Mouse (Mus musculus) Patski (cell line): ENCODE measurements around the gene Gm45753. TPM values are rescaled to one million over a fixed set of nuclear protein-coding genes. Genes with fewer than 3 reads are reported as not detected.
"Not testable (repeated sequence)": the region's sequence is repeated elsewhere in the genome, so short reads cannot be mapped to it uniquely, and the experiment has no call there.

Experiments
- ATAC-seq: fragments of 100-300 bp; one replicate; pipeline ENCODE4 v1.8.0; 2021
- CTCF ChIA-PET: fragments of 350-600 bp; sonication (Branson Sonifier 250); formaldehyde crosslinking; loops from one replicate; lab custom pipeline; 2022; ENCODE audit warnings: inconsistent platforms; lab: Charles Lee
- POLR2A ChIA-PET: fragments of 350-600 bp; sonication (Branson Sonifier 250); formaldehyde crosslinking; loops from one replicate; lab custom pipeline; 2022; ENCODE audit warnings: antibody characterized with exemption, inconsistent platforms; lab: Charles Lee
- DNase-seq: peaks from one replicate; pipeline ENCODE4 v3.0.0-alpha.2; 2011; ENCODE audit warnings: low read depth, low spot score
- H3K27me3 ChIP-seq: fragments of 371-371 bp; one replicate; pipeline ENCODE4 v1.5.1; 2021
- CTCF ChIP-seq: fragments of 100-300 bp; IDR thresholded peaks from one replicate; pipeline ENCODE4 v1.5.1; 2021
- in situ Hi-C: fragments of 300-500 bp; cut with MboI; formaldehyde crosslinking; loops from 3 replicates; pipeline ENCODE4 v1.11.1; 2018; ENCODE audit warnings: low pct_unique_long_range_greater_than_20kb, mixed read lengths
- polyA plus RNA-seq: library from polyadenylated mRNA; unstranded; gene quantifications from one replicate; pipeline ENCODE4 v1.2.3, GENCODE M21; 2021

The Gm45753 gene
- polyA plus RNA-seq = 0.03 TPM

GRCm38 (mm10) chr8:45308366-45308765 is at the start of gene Gm45753:
Gene Gm45753, minus strand, starts transcription at chr8:45308466.
- no peak for TF ChIP-seq CTCF
- DNase-seq (no peak), ATAC-seq (no peak)
- H3K27me3 ChIP-seq = no peaks in the 10 kb centered on the region
- in situ Hi-C loops = no loop called here
- ChIA-PET CTCF (no interaction called here), POLR2A (no interaction called here)

- in situ Hi-C loops = no loop called here
- no peaks in the 10 kb centered on the region for H3K27me3 ChIP-seq
- DNase-seq (no peak), ATAC-seq (no peak)
- no peak for TF ChIP-seq CTCF
- ChIA-PET POLR2A (no interaction called here), CTCF (interaction anchor here (1.2 to 2.2 kb wide), 4 partner anchors 9 to 580 kb away, joined by 3 to 11 read pairs (median 6); no protein-coding TSS in a partner anchor)
Observed at GRCm38 (mm10) chr8:45355809-45356208, 47.5 kb upstream of the Gm45753 start.

DNA sequence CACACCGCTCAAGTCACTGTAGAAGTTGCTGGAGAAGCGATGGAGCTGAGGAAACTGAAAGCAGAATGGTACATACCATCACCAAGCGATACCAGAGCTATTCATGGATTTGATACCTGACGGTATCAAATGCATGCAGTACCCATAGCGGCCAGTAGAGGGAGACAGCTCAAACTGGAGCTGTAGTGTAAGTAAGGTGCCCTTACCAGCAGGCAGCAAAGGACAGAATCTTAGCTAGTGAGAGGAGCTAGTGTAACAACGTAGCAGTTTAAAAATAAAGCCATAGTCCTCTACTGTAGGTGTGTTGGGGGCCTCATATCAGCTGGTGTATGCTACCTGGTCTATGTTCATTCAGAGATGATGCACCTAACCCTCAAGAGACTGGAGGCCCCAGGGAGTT is 36.8 kb upstream of the Gm45753 start:
- ATAC-seq = peak; percentile 81
- ChIA-PET CTCF (interaction anchor here (0.8 to 2.7 kb wide), 9 partner anchors 8 to 590 kb away, joined by 3 to 22 read pairs (median 5); partner anchors contain the start of genes Ccdc110 and Cyp4v3), POLR2A (no interaction called here)
- H3K27me3 ChIP-seq = no peaks in the 10 kb centered on the region
- peak; percentile 85 for TF ChIP-seq CTCF
- in situ Hi-C loops = no loop called here
- no peak for DNase-seq

- ChIA-PET POLR2A (no interaction called here), CTCF (interaction anchor here (1.1 to 2.7 kb wide), 7 partner anchors 9 to 75 kb away, joined by 3 to 22 read pairs (median 5); partner anchors contain the start of gene Cyp4v3)
- no peak for TF ChIP-seq CTCF
- no peaks in the 10 kb centered on the region for H3K27me3 ChIP-seq
- DNase-seq (no peak), ATAC-seq (no peak)
- in situ Hi-C loops = no loop called here
Observed at GRCm38 (mm10) chr8:45344298-45344697, 36.0 kb upstream of the Gm45753 start.

GRCm38 (mm10) chr8:45341630-45342628 is 33.7 kb upstream of the Gm45753 start:
- in situ Hi-C loops = no loop called here

DNA sequence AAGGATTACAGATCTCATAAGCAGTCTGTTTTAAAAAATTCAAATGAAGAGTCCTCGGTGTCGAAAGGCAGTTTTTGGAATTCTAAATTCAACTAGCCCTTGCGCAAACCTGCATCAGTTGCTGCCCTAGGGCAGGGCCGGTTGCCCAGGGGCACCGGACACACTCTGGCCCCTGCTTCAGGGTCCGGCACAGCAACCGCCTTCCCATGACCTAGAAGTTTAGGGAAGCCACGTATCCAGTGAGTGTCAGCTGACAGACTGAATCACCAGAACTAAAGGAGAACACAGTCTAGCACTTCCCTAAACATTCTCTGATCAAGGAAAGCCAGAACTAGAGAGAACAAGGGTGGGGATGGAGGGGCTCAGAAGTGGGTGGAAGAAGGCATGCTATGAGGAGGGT is 25.2 kb upstream of the Gm45753 start:
- ChIA-PET POLR2A (no interaction called here), CTCF (interaction anchor here (3.9 kb wide), 1 partner anchor 11 kb away, joined by 22 read pairs; no protein-coding TSS in a partner anchor)
- in situ Hi-C loops = no loop called here
- no peak for TF ChIP-seq CTCF
- no peaks in the 10 kb centered on the region for H3K27me3 ChIP-seq
- DNase-seq (no peak), ATAC-seq (peak; percentile 49)

More at GRCm38 (mm10) chr8:45341630-45342628, 33.7 kb upstream of the Gm45753 start:
- ChIA-PET CTCF (interaction anchor here (0.7 to 2.4 kb wide), 4 partner anchors 12 to 22 kb away, joined by 3 to 6 read pairs (median 4); no protein-coding TSS in a partner anchor), POLR2A (no interaction called here)
- no peak for DNase-seq
- no peak for TF ChIP-seq CTCF
- no peaks in the 10 kb centered on the region for H3K27me3 ChIP-seq
- ATAC-seq = no peak

- ATAC-seq (peak; percentile 87), DNase-seq (no peak)
- CTCF ChIA-PET = interaction anchor here (3.9 kb wide), 1 partner anchor 11 kb away, joined by 22 read pairs; no protein-coding TSS in a partner anchor
- POLR2A ChIA-PET = no interaction called here
- H3K27me3 ChIP-seq = no peaks in the 10 kb centered on the region
- in situ Hi-C loops = no loop called here
- no peak for TF ChIP-seq CTCF
Observed at GRCm38 (mm10) chr8:45332685-45333409, 24.6 kb upstream of the Gm45753 start, which contains the start of gene Cyp4v3. Gene Cyp4v3, minus strand, starts transcription at chr8:45333216.

DNA sequence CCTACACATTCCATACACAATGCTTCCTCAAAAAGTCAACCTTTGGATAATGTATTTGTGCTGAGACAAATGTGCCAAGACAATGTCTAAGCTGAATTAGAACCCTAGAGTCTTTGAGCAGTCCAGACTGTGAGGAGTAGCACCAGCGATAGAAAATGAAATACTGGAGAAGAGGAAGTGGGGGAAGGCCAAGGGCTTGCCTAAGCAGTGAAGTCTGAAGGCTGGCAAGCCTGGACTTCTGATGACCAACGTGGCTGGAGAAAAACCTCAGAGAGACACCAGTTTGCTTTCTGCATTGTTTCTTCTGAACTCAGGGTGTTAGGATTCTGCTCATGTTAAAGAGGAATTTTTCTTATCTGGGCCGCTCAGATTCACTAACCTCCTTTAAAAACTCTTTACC is 22.6 kb upstream of the Gm45753 start:
- ATAC-seq (no peak), DNase-seq (no peak)
- in situ Hi-C loops = no loop called here
- no peak for TF ChIP-seq CTCF
- POLR2A ChIA-PET = no interaction called here
- no peaks in the 10 kb centered on the region for H3K27me3 ChIP-seq
- CTCF ChIA-PET = interaction anchor here (1.8 kb wide), 1 partner anchor 12 kb away, joined by 5 read pairs; no protein-coding TSS in a partner anchor

- ChIA-PET CTCF (interaction anchor here (0.8 to 1.8 kb wide), 3 partner anchors 10 to 16 kb away, joined by 3 to 5 read pairs (median 5); no protein-coding TSS in a partner anchor), POLR2A (no interaction called here)
- no peak for TF ChIP-seq CTCF
- no peaks in the 10 kb centered on the region for H3K27me3 ChIP-seq
- DNase-seq (no peak), ATAC-seq (no peak)
- in situ Hi-C loops = no loop called here
Observed at GRCm38 (mm10) chr8:45329206-45329980, 21.1 kb upstream of the Gm45753 start.

GRCm38 (mm10) chr8:45327076-45327475 is 18.8 kb upstream of the Gm45753 start:
- H3K27me3 ChIP-seq, DNase-seq, ATAC-seq, CTCF ChIA-PET, in situ Hi-C loops, POLR2A ChIA-PET: not testable (repeated sequence)
